In genomic region chr17:73077638-73078037, GRCm38 (mm10) we compare ENCODE assay signal across 22 mouse cellular contexts. TPM values are rescaled to one million over a fixed set of nuclear protein-coding genes. Genes with fewer than 3 reads are reported as not detected.
DNase-seq lines count a peak whose midpoint lies in the region; ATAC-seq and TF ChIP-seq lines count a peak whose summit lies in the region.
"Had no signal": no experiment of that assay in that cellular context is flagged by ENCODE, and none has a peak within 500 bp of the region (broad histone marks: within the 10 kb centered on the region; RNA-seq: fewer than 3 reads in every experiment).

No protein-coding gene starts in this region.

- H3K27me3 ChIP-seq in lung, postnatal 0 days (replicated peaks; ENCODE audit: insufficient read depth, low read length): no peaks in the 10 kb centered on the region
- H3K27me3 ChIP-seq: heart, embryonic 12.5 days; heart, embryonic 15.5 days; Patski had no signal

- peak; percentile 87 for DNase-seq in heart, adult 11 months
- DNase-seq in heart, postnatal 4 days: no peak
- peak; percentile 56 for DNase-seq in lung, postnatal 0 days (ENCODE audit: low spot score)
- no peak for DNase-seq in lung, postnatal 14 days
- peak; percentile 36 for DNase-seq in NIH3T3 (ENCODE audit: low read depth)
- DNase-seq in thymus, postnatal 14 days: no peak
- DNase-seq: adrenal gland, adult 2 months; adrenal gland, postnatal 14 days; cerebellum, adult 18-20 months; cerebellum, adult 9-10 months; cerebellum, postnatal 14 days; forebrain, postnatal 0 days; gastrocnemius, postnatal 25 days; heart, postnatal 10 days; heart, postnatal 36 days had no signal

- H3K4me1 ChIP-seq in lung, postnatal 0 days (ENCODE audit: insufficient read depth, low read depth, low read length): no peaks in the 10 kb centered on the region
- H3K4me1 ChIP-seq in embryonic fibroblast, embryonic 13.5 days (ENCODE audit: control insufficient read depth, insufficient read depth, low read length): peaks cover 11% of the 10 kb centered on the region

- TF ChIP-seq CTCF in lung, postnatal 0 days (IDR thresholded peaks at IDR 0.05): no peak
- no peak for TF ChIP-seq CTCF in embryonic fibroblast, embryonic 13.5 days (IDR thresholded peaks at IDR 0.05; ENCODE audit: borderline replicate concordance, insufficient read depth, low read length)

- no peak for TF ChIP-seq POLR2A in embryonic fibroblast, embryonic 13.5 days (IDR thresholded peaks at IDR 0.05; ENCODE audit: low read depth, low read length)

- no peak for TF ChIP-seq EP300 in lung, postnatal 0 days (IDR thresholded peaks at IDR 0.05)

- H3K27ac ChIP-seq in lung, postnatal 0 days (ENCODE audit: low read length): no peak overlapping the region
- H3K27ac ChIP-seq in embryonic fibroblast, embryonic 13.5 days (ENCODE audit: insufficient read depth, low read length): peak overlapping the region; percentile 61
- H3K27ac ChIP-seq: heart, embryonic 15.5 days; hindbrain, embryonic 14.5 days had no signal

- ATAC-seq in lung, postnatal 0 days: no peak
- ATAC-seq in megakaryocyte, adult 5-6 weeks (ENCODE audit: poor library complexity, severe bottlenecking): no peak
- ATAC-seq: forebrain, embryonic 14.5 days; forebrain, postnatal 0 days; Patski had no signal

- no peaks in the 10 kb centered on the region for H3K9me3 ChIP-seq in lung, postnatal 0 days (ENCODE audit: low read length)
- H3K9me3 ChIP-seq: heart, embryonic 12.5 days; heart, embryonic 15.5 days had no signal

- H3K4me2 ChIP-seq in lung, postnatal 0 days (replicated peaks; ENCODE audit: low read depth, low read length): no peak overlapping the region
- H3K4me2 ChIP-seq: heart, embryonic 12.5 days; heart, embryonic 15.5 days; hindbrain, embryonic 14.5 days had no signal

- H3K9ac ChIP-seq in lung, postnatal 0 days (replicated peaks; ENCODE audit: low read depth): no peak overlapping the region
- H3K9ac ChIP-seq: forebrain, postnatal 0 days; heart, embryonic 12.5 days; heart, embryonic 15.5 days; hindbrain, embryonic 14.5 days had no signal

- no peak overlapping the region for H3K4me3 ChIP-seq in lung, postnatal 0 days (ENCODE audit: low read depth, low read length)
- no peak overlapping the region for H3K4me3 ChIP-seq in embryonic fibroblast, embryonic 13.5 days (ENCODE audit: insufficient read depth, low read length)
- H3K4me3 ChIP-seq: heart, embryonic 12.5 days; heart, embryonic 15.5 days had no signal

- H3K36me3 ChIP-seq in lung, postnatal 0 days (ENCODE audit: insufficient read depth, low read length): no peaks in the 10 kb centered on the region
- H3K36me3 ChIP-seq: heart, embryonic 12.5 days; heart, embryonic 15.5 days had no signal

- 62% methylated on average over 3 of the region's 3 CpGs for WGBS in lung, postnatal 0 days

RNA-seq across cellular contexts. Expression of gene Lclat1, which starts 30.1 kb away (rescaled TPM):
- 100 to 1,000 TPM; 160 to 168 TPM for total RNA-seq in heart, postnatal 4 days (2021)
- 9.1 and 10.2 TPM in 2 replicates for polyA plus RNA-seq in lung, postnatal 0 days (2015; fragmentation: Nextera tagmentation; extraction: Ambion mirVana)
- polyA plus RNA-seq in embryonic fibroblast, embryonic 13.5 days (2011; ENCODE audit: insufficient read length, low read depth, missing spikeins): 73.4 and 86.8 TPM in 2 replicates
- 12.5 and 12.8 TPM in 2 replicates for total RNA-seq in megakaryocyte, adult 5-6 weeks (2015)
- 7.0 and 9.1 TPM in 2 replicates for total RNA-seq in megakaryocyte, adult 5-6 weeks (2017)

Comparison
In these comparisons a context has a peak if more than half of its experiments do, and no peak if none do; other contexts are left out.
1. DNase-seq: peak in heart, adult 11 months (single experiment), lung, postnatal 0 days (single experiment) and NIH3T3 (single experiment); none in heart, postnatal 4 days (single experiment), lung, postnatal 14 days (single experiment) and thymus, postnatal 14 days (single experiment).
2. RNA of gene Lclat1, which starts 30.1 kb away (total RNA-seq): 160 to 168 TPM in heart, postnatal 4 days; 7.0 to 12.8 TPM in megakaryocyte, adult 5-6 weeks; every median in the first group is over 10 times any median in the second.